Mouse (Mus musculus) lung, postnatal 4 days (tissue): ENCODE measurements around the gene Ntm.

Source experiments
- DNase-seq, 2 experiments: peaks; one replicate each; pipeline ENCODE4 v3.0.0; 2021

Gene Ntm

DNA sequence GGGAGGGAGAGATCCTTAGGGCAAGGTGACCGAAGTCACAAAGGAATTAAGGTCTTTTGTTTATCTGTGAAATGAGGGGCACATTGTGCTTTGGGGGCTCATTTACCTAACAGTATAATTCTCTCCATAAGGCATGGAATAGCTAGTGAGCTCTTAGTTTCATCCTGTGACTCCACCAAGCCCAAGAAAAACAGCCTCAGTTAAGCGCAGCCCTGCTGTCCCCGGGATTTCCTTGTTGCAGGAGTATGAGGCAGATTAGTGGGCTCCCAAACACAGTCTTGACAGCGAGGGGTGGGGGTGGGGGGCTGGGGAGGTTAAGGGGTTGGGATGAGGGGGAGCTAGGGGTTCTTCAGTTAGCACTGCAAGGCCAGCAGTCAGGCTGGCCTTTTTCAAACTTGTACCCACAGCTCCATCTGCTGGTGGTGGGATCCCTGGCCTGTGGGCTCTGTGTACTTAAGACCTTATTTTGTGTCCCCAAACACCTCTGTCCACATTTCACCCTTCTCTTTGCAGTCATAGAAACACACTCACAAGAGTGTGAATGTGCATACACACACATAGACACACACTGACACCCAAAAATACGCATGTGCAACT, 504.9 kb downstream of the Ntm start:
- DNase-seq = peak; percentile 42 to 55

DNA sequence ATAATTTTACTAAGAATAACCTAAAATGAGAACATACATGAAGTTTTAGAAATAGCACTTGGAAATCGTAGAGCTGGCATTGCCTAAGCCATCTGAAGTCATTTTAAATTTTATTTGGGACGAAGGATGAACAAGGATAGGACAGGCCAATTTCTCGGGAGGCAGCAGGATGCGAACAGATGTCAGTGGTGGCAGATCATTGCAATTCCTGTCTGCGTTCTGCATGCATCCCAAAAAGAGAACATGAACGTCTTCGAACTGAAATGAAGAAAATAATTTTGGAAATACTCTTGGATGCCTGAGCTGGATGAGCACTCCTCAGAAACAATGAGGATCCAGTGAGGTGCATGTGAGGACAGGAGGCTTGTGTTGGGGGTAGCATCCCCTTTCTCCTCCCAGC, 506.9 kb downstream of the Ntm start:
- DNase-seq = no peak

DNA sequence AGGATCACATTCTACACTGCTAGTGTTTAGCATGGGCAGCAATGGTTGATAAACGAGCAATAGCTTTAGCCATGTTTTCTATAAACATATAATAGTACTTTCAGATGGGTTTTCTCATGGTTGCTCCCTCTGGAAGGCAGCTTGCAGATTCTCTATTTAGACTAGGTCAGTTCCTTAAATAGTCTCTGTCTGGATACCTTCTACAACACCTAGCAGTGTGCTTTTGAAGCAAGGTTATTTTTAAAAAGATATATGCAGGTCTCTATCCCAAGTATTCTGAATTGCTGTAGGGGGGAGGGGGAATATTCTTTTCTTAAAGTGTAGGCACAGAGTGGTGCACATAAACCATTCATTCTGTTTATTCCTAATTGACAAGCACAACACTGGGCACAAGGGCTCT, 511.7 kb downstream of the Ntm start:
- DNase-seq = no peak

DNA sequence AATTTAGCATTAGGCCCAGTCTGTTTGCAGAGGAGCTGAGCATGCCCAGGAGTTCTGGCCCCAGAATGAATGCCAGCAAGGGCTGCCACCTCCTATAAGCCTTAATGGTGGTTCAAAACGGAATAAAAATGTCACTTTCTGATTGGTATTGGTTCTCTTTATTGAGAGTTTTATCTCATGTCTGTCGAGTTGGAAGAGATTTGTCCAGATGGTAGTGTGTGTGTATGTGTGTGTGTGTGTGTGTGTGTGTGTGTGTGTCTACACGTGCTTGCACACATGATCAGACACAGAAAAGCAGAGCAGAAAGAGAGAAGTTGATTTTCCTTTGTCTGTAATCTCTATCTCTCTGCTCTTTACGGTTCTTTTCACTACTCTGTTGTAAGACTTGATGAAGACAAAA, 518.9 kb downstream of the Ntm start:
- DNase-seq = no peak

DNA sequence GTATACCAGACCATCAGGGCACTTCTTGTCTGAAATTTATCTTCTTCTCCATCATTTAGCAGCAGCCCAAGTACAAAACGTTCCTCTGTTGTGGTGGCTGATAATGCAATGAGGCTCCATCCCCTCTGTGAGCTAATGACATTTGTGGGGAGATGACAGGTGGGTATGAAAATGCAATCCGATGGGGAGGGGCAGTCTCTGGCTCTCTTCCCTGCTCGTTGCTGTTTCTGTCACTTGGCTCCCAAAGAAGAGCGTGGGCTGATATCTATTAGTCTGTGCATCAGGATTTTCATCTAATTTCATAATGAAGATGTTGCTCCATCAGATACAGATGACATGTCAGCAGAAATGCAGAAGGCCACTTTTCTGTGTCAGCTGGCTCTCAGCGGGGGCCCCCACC, 523.5 kb downstream of the Ntm start:
- no peak for DNase-seq

DNA sequence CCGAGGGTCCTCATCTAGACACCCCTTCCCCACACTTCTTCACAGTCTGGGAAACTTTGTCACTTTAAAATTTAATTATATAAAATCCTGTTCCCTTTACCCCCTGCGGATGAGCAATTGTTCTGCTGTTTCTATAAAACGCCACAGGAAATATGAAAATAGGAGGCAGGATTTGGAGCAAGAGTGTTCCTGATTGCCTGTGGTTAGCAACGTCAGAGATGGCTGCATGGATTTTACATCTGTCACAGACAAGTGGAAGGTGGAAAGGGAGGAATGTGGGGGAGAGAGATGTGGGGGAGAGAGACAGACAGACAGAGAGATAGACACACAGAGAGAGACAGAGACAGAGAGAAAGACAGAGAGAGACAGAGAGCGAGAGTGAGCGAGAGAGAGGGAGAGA, 528.3 kb downstream of the Ntm start:
- DNase-seq = no peak

DNA sequence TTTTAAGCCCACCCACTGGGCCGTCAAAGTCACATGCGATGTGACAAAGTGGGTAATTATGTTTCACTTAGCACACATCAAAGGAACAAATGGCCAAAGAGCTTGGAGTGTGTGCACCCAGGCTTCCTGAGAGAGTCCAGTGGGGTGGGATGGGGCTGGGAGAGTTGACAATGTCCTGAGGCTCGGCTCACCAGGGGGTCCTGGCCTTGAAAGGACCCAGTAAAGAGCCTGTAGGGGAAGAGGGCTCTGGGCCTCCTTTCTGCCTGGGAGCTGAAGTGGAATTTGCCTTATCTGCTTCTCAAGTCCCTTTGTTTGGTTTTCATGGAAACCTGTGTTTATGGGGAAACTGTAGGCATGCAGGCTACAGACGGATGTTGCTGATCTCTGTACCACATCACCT, 529.0 kb downstream of the Ntm start:
- no peak for DNase-seq

DNA sequence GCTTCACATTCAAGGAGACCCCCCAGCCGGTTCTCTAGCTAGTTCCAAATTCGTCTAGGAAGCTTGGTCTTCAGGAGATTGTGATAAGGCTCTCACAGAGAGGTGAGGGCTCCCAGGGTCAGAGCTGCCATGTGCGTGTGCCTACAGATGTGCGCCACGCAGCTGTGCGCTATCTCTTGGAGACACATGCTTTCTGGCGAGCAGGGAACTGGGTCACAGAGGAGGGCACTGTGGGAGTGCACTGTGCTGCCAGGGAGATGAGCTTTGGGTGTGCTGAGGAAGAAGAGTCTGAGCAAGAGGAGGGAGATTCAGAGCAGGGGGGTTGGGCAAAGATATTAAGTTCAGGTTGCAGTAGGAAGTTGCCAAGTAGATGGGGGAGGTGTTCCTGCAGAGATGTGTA, 529.8 kb downstream of the Ntm start:
- DNase-seq = no peak

DNA sequence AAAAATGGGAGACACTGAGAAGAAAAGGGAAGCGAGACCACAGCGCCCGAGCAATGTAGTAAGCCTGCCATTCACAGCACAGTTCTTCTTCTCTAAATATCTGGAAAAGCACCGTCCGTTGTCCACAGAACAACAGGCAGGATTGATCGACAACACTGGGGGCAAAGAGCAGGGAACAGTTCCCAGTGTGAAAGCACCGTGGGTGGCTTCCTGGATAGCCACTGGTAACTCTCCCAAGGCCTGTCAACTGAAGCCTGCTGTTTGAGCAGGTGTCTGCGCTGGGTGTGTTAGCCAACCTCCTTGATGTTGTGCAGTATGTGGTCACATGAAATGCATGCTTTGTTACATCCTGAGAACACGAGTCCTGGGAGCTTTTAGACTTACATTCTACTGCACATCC, 531.4 kb downstream of the Ntm start:
- no peak for DNase-seq

DNA sequence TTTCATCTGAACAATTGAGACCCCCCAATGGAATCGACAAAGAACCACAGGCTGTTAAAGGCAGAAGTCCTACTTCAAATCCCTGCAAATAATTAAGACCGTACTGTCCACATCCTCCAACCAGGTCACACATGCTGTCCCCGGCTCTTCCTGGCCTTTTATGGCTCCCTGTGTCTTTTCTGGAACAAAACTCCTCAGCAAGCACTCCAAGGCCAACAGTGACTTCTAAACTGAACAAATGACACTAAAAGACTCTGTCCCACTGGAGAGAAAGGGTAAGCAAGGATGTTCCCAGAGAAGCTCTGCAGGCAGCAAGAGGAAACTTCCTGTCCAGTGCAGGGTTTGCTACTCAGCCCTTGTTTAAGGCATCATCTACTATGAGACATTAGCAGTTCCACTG, 532.8 kb downstream of the Ntm start:
- DNase-seq = no peak

DNA sequence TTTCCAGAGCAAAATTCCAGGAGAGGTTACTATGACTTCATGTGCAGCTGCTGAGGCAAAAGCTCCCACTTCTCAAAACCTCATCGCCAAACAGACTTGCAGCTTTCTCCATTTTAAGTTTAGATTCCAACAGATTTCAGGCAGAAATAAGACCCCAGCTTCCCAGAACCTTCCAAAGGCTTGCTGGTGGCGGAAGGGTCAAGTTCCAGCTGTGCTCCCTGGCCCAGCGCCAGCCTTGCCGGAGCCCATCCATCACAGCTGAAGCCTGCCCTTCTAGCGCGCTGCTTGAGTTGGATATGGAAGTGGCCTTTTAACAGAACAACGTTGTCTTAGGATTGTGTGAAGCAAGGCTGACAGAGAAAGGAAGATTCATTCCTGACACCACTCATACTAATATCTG, 534.6 kb downstream of the Ntm start:
- peak; percentile 65 to 87 for DNase-seq

DNA sequence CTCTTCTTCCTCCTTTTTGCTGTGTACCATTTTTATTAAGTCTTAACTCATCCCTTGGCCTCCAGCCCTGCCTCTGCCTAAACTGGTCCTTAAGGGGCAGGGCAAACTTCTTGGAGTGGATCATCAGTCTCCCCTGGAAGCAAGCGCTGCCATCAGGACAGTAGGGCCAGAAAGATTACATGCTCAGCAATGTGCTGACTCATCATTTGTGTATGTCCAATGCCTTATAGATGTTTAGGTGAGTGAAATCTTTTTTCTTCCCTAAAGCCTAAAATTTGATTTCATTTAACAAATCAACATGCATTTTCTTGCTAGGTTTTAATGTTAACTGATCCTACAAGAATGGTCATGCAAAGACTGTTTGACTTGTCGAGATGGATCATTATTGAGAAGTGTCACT, 536.7 kb downstream of the Ntm start:
- DNase-seq = no peak

DNA sequence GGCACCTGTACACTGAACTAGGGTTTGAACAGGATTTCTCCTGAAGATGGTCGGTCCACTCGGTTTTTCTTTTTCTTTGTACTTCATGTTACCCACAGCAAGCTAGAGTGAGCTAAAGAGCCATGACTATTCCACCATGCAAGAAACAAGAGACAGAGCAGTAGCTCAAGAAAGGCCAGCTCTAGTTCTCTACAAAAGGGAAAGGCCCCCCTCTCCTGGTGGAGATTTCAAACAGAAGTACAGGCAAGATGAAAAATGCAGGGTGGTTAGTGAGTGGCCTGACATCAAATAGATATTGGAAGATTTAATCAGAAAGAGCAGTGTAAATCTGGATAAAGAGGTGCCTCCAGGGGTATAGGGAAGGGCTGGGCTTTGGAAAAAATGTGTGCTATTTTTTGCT, 547.4 kb downstream of the Ntm start:
- DNase-seq = no peak

DNA sequence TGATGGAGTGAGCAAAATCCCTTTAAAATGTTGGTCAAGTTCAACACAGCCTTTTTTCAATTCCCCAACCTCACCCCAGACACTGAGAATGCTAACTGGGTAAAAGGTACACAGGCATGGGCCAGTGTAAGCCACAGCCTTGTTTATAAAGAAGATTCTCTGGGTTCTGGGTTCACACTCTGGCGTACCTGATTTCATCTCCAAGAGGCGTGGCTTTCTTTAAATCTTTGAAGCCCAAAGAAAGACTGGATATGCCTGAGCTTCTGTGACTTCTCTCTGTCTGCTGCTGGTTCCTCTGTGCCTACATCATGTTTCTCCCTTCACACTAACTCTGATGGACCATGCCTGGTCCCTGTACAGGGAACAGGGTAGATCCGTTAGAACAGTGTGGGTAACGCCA, 549.8 kb downstream of the Ntm start:
- DNase-seq = no peak

DNA sequence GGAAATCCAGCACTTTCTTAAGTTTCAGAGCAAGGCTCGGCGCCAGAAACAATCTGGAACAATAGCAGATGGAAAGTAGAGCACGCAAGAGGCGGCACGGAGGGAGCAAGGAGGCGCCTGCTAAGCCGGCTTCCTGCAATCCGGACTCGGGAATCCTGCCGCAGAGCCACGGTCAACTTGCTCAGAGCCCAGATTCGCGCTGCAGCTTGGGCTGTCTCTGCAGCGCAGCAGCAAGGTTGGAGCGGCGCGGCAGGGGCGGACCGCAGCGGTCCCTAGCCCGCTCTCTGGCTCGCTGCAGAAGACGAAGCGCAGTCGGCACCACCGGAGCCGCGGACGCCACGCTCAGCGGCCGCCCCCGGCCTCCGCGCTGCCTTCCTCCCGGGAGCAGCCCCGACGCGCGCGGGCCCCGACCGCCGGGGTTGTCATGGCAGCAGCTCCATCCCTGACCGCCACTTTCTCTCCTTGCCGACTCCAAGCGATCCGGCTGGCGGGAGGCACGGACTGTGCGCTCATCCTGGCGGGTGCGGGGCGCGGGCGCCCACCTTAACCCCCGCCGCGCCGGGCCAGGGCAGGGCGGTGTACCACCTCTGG, 550.7 kb downstream of the Ntm start:
- peak; percentile 17 to 51 for DNase-seq

DNA sequence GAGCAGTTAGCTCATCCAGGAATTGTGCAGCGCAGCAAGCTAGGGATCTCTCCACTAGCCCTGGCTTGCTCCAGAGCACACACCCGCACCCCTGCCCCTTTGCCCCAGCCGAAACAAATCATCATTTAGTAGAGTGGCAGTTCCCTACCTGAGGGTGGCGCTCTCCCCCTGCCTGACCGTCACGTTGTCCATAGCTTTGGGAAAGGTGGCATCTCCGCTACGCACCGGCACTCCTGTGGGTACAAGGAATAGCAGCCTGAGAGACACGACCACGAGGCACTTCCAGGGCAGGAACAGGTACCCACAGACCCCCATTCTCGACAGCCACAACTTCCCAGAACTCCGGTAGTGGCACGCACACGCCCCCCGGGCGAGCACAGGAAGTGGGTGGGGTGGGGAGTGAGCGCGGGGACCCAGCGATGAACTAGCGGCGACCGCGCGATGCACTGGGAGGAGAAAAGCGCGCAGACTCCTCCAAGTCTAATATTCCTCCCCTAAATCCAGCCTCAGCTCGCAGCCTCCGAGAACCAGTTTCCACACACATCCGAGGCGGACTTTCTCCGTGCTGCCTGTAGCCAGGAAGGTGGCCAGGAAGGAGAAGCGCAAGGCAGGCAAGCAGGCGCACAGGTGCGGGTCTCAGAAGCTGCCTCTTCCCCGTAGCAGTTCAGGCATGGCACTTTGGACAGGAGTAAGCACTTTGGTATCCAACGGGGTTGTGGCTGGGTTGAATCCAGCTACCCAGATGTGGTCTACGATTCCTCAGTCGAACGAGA, 551.3 kb downstream of the Ntm start:
- DNase-seq = peak; percentile 24 to 29

DNA sequence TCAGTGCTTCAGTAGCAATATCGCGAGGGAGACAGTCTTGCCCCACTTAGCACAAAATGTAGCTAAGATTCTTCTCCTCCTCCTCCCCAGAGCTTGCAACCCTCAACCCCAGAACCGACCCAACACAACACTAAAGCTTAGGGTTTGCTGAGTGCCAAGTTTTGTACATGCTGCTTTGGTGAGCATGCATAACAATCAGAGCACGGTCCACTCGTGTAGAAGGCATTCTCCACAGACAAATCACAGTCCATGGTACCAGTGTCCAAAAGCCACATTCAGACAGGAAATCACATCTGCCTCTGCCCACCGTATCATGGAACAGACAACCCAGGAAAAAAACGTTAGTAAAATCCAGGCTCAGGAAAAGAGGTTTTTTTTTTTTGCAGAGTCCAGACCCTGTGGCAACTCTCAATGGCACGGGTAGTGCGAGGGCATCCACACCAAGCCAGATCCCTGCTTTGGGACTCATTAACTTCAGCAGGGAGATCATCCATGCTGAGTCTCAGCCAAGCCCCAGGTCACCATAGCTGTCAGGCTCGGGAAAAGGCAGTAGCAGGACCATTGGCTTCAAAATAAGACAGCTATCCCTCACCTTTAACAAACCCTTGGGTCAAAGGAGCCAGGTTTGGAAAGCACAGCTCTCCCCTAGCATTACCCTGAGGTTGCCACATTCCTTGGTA, 552.1 kb downstream of the Ntm start:
- no peak for DNase-seq

DNA sequence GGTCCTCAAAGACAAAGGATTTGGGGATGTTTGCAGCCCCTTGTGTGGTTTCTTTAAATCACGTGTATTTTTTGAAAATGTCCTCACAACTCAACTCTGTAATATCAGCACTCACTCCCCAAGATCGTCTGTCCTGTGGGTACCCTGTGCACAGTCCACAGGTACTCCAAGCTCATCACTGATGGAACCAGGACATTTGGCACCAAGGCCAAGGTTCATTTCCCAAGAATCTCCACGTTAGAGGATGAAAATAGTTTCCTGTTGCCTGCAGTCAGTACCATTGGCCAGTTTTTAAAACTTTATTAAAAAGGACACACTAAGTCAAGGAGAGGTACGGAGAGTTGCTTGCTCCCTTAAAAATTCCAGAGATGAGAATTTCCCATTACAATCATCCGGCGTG, 552.7 kb downstream of the Ntm start:
- no peak for DNase-seq

DNA sequence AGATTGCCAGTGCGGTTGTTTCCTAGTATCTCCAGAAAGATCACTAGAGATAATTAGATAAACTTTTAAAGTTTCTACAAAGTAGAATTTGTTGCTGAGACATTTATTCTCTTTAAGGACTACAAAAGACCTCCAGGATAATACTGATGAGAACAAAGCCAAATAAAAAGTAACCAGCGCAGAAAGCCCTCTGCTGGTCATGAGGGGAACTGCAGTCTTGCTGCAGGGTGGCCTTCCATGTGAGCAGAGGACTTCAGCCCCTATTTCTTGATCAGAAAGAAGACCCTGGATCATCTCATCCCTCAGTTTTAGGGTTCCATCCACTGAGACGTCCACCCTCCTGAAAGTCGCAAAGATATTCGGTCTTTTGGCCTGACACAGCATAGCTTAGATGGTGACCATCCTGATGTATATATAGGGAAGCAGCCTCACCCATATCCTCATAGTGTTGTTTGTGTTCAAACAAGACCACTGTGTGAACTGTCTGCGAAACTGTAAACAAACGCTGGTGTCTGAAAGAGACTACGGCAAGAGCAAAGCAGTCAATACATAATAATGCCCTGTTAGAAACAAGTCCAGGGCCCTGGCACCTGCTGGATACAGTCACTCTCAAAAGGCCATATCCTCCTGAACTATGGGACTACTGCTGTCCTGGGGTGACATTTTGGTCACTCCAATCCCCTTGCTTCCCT, 553.6 kb downstream of the Ntm start:
- peak; percentile 31 to 55 for DNase-seq

DNA sequence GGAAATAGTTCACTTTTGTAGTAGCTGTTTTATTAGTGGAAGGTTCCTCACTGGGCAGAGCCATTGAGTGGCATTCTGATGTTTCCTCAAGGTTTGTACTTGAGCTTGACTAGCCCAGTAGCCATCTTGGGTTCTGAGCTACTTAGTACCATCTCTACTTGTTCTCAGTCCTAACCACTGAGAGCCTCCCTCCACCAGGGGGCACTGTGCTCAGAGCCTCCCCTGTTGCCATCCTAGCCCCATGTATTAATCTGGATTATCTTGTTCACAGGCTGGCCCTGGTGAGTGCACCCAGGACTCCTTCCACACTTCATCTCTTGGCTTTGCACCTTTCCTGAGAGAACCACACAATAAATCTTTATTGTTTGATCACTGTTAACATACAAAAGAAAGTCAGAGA, 555.0 kb downstream of the Ntm start:
- DNase-seq = peak in 1 of 2 experiments; percentile 22

DNA sequence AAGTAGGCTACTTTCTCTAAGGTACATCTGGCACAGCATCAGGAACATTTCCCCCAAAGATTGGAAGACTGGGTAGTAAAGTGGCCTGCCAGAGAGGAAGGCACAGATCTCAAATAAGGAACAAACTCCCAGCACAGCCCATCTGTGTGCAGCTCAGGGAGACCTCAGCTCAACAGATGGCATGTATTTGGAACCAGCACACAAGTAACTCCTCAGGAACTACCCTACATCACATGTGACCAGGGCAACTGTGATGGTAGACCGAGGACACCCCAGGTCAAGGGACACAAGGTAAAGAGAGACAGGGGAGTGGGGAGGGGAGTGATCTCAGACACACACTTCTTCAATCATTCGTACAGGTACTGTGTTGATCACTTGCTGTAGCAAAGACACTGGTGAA, 556.0 kb downstream of the Ntm start:
- no peak for DNase-seq

DNA sequence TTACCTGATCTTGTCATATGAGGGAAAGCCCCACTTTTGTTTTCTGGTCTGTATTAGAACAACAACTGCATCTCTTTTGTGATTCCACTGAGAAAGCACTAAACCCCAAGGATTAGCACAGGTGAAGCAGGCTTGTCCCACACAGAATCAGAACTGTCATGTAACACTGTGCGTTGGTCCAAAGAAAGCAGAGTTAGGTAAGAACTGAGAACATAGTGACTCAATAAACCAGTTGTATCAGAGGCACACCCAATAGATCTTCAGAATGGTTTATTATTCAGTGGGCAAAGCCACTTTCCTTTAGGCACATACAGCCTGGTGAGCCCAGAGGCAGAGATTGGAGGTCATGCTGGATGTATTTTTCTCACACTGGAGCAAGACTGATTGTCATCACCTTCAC, 556.9 kb downstream of the Ntm start:
- no peak for DNase-seq

DNA sequence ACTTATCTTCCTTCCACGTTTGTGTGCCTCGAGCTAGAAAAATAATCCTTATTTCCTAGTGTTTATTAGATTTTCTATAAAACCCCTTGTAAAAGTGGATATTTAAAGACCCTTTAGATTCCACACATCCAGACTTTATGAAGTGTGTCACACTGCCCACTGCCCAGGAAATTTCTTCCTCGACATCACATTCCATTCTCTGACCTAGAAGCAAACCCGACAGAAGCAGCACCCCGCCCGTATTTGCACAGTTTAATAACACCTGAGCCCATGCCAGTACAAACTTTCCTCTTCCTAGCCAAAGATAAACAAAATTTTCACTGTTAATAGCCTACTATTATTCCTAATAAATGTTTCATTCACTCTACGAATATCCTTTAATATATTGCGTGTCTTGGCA, 562.8 kb downstream of the Ntm start:
- no peak for DNase-seq
